Mouse (Mus musculus) hindbrain, embryonic 13.5 days (tissue): Measurements from ENCODE around the gene Fpr1. TPM values are rescaled to one million over a fixed set of nuclear protein-coding genes. Genes with fewer than 3 reads are reported as not detected.
A peak's percentile ranks its signal among the peaks of the same experiment; 100 is the strongest.
"Not testable (repeated sequence)": the region's sequence is repeated elsewhere in the genome, so short reads cannot be mapped to it uniquely, and the experiment has no call there.

Source experiments
- ATAC-seq: fragments of 200-750 bp; cut with Nextera tagmentation; 2 replicates; pipeline ENCODE4 v1.8.0; 2017; ENCODE audit warnings: moderate TSS enrichment; ENCODE audit not compliant: low FRiP score
- H3K27ac ChIP-seq: fragments of 300-500 bp; sonication (generic); 2 replicates; pipeline ENCODE4 v1.5.1; 2015; ENCODE audit warnings: inconsistent platforms, mild to moderate bottlenecking, moderate library complexity
- H3K27me3 ChIP-seq: fragments of 300-500 bp; sonication (generic); 2 replicates; pipeline ENCODE4 v1.6.1; 2015; ENCODE audit warnings: mild to moderate bottlenecking, inconsistent platforms
- H3K36me3 ChIP-seq: fragments of 300-500 bp; sonication (generic); 2 replicates; pipeline ENCODE4 v1.6.1; 2015; ENCODE audit warnings: mild to moderate bottlenecking, inconsistent platforms
- H3K4me1 ChIP-seq: fragments of 300-500 bp; sonication (generic); replicated peaks from 2 replicates; pipeline ENCODE4 v1.6.1; 2015; ENCODE audit warnings: inconsistent platforms
- H3K4me2 ChIP-seq: fragments of 300-500 bp; sonication (generic); 2 replicates; pipeline ENCODE4 v1.6.1; 2015; ENCODE audit warnings: inconsistent platforms, mild to moderate bottlenecking, moderate library complexity
- H3K4me3 ChIP-seq: fragments of 300-500 bp; sonication (generic); 2 replicates; pipeline ENCODE4 v1.5.1; 2015; ENCODE audit warnings: mild to moderate bottlenecking, inconsistent platforms
- H3K9ac ChIP-seq: fragments of 300-500 bp; sonication (generic); 2 replicates; pipeline ENCODE4 v1.6.1; 2015; ENCODE audit warnings: mild to moderate bottlenecking, inconsistent platforms
- H3K9me3 ChIP-seq: fragments of 300-500 bp; sonication (generic); 2 replicates; pipeline ENCODE4 v1.6.1; 2016; ENCODE audit warnings: inconsistent platforms
- WGBS: fragments of 180-500 bp; shearing (Covaris S2); methylation state at CpG from one replicate; pipeline ENCODE4 v1.1.7; 2015; 5-methylcytosine and 5-hydroxymethylcytosine counted together
- polyA plus RNA-seq: library from polyadenylated mRNA; unstranded; fragments of >200 nt; fragmentation: Nextera tagmentation; extraction: Ambion mirVana; gene quantifications from 2 replicates; pipeline ENCODE4 v1.2.1, GENCODE M21; 2015

The Fpr1 gene
- polyA plus RNA-seq: not detected in 2 replicates

DNA sequence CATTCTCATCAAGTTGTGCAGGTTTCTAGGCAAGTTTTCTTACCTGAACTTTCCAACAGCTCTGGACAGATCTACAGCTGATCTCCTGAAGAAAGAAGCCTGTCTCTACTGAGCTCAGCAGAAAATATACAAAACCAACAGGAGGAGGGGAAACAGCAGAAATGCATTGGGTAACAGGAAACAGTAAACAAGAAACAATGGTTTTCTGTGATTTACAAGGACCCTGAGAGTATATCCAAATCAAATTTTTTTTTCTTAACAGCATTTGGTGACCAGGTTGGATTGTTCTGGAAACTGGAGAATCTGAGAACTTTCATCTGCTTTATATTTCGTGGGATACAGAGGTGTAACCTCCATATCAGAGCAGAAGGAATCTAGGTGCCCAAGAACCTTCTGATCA lies at the start of gene Fpr1:
TSS of gene Fpr1 (minus strand) at position 101 of the 400 bp plus-strand sequence.
- Histone ChIP-seq H3K27ac (no peak within 1 kb of the TSS), H3K4me3 (no peak within 1 kb of the TSS), H3K4me1 (no peaks in the 10 kb centered on the region), H3K4me2 (no peak within 1 kb of the TSS), H3K27me3 (no peaks in the 10 kb centered on the region), H3K9me3 (no peaks in the 10 kb centered on the region), H3K9ac (no peak within 1 kb of the TSS), H3K36me3 (no peaks in the 10 kb centered on the region)
- ATAC-seq: no peak
- 58% methylated on average over 1 of the region's 1 CpGs for WGBS

DNA sequence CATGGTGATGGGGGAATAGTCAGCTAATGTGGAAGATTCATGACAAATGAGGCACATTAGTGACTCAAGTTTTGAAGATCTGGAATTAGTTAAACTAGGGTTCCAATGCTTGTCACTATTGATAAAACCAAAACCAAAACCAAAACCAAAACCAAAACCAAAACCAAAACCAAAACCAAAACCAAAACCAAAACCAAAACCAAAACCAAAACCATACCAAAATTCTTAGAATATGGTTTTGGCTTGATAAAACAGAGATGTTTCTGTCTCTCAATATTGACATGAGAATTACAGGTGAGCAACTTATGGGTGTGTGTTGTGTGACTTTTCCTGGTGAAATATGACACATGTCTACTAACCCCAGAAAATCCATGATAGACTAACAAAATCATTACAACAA lies 34.0 kb upstream of the Fpr1 start:
- H3K4me3 ChIP-seq: no peak overlapping the region
- H3K9me3 ChIP-seq: no peaks in the 10 kb centered on the region
- no peaks in the 10 kb centered on the region for H3K36me3 ChIP-seq
- H3K4me1 ChIP-seq: no peaks in the 10 kb centered on the region
- ATAC-seq: no peak
- H3K27me3 ChIP-seq: no peaks in the 10 kb centered on the region
- H3K4me2 ChIP-seq: no peak overlapping the region
- no peak overlapping the region for H3K9ac ChIP-seq
- H3K27ac ChIP-seq: no peak overlapping the region

DNA sequence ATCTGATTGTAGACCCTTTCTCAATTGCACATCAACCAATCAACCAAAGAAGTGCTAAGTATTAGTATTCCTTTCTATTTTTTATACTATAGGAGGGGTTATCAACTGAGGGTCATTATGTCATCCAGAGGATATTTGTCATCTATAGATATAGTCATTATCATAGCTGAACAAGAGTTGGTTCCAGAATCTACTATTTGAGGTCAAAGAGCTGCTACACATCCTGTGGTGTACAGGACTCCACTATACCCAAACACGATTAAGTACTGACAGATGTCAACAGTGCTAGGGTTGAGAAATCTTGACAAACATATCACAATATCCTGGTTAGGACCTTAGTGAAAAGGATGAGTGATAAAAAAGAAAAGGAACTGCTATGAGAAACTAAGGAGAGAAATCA lies 33.6 kb upstream of the Fpr1 start:
- Histone ChIP-seq H3K4me1 (no peaks in the 10 kb centered on the region), H3K27me3 (no peaks in the 10 kb centered on the region), H3K36me3 (no peaks in the 10 kb centered on the region), H3K4me2 (no peak overlapping the region), H3K9ac (no peak overlapping the region), H3K9me3 (no peaks in the 10 kb centered on the region), H3K27ac (no peak overlapping the region), H3K4me3 (no peak overlapping the region)
- no peak for ATAC-seq
- WGBS: 90% methylated on average over 1 of the region's 1 CpGs

DNA sequence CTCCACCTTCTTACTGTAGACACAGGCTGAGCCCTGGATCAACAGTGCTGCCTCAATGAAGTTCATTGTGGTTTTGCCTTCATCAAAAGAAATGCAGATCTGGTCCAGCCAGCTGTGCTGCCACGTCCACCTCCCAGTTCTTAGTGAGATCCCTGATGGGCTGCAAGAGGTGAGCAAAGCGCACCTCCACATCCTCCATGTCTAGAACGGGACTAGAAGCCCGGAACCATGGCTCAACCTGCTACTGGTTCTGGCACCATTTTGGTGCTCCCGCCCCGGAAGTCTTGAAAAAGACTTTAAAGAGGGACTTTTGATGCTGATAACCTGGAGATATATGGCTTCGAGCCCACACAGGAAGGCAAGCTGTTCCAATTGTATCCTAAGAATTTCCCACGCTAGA lies 28.9 kb upstream of the Fpr1 start:
- not testable (repeated sequence) for H3K27me3 ChIP-seq, H3K27ac ChIP-seq, H3K9ac ChIP-seq, H3K4me2 ChIP-seq, H3K36me3 ChIP-seq, H3K4me1 ChIP-seq, H3K4me3 ChIP-seq, H3K9me3 ChIP-seq, ATAC-seq
- 90% methylated on average over 8 of the region's 8 CpGs for WGBS

DNA sequence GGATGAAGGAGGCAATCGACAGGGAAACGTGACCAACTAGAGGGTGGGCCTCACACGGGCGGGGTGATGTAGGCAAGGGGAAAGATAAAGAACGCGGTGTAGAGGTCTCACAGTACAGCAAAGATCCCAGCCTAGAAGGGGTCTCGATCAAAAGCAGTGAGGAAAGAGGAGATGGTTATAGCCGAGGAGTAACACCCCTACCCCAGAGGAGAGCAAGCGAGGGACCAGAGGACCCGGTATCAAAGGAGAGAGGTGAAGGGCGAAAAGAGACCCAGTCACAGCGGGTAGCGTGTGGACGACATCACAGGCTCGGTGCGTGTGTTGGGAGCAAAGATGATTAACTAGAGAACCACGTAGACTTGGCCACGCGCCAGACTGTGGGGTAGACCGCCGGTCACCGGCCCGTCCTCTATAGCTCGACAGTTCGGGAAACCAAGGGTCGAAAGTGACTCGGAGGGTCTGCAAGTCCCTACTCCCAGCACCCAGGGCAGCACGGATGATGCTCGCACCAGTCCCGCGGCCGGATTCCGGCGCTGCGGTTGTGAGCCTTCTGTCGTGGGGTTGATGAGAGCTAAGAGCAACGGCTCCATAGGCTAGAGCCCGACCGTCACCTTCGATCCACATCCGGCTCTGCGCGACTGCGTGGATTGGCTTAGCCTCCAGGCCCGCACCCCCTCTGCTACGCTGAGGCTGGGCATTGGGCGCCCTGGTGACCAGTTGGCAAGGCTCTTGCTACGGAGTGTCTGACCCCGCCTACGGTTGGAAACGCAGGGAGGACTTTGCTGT lies 26.1 kb upstream of the Fpr1 start:
- peak; percentile 100 for ATAC-seq
- 25% methylated on average over 51 of the region's 51 CpGs for WGBS
- H3K27ac ChIP-seq: peak overlapping the region; percentile 78

DNA sequence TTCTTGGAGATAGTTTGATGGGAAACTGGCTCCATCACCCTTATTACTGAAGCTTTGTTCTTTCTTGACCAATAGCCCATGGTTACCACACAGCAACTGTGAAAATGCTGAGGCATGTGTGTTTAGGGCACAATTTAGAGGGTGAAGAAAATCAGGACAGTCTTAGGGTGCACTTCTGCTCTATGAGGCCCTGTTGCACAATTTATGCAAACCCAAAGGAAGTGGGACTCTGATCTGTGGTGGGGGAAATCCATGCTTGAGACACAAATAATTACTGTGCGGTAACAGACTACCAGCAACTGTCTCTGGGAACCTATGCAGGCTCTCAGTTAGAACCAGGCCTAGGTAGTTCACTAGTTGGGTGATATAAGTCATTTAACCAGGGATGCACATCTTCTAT lies 17.0 kb upstream of the Fpr1 start:
- no peak for ATAC-seq
- no peak overlapping the region for H3K27ac ChIP-seq
- WGBS: 97% methylated on average over 1 of the region's 1 CpGs

More for the DNA sequence above, 26.1 kb upstream of the Fpr1 start:
- H3K4me2 ChIP-seq: peak overlapping the region; percentile 58
- peak overlapping the region; percentile 77 for H3K9ac ChIP-seq
- no peaks in the 10 kb centered on the region for H3K9me3 ChIP-seq
- peak overlapping the region; percentile 50 for H3K4me3 ChIP-seq
- H3K27me3 ChIP-seq: 0 out of 2 replicates have a peak, but pooled peaks cover 3% of the 10 kb centered on the region
- H3K36me3 ChIP-seq: no peaks in the 10 kb centered on the region
- H3K4me1 ChIP-seq: no peaks in the 10 kb centered on the region

DNA sequence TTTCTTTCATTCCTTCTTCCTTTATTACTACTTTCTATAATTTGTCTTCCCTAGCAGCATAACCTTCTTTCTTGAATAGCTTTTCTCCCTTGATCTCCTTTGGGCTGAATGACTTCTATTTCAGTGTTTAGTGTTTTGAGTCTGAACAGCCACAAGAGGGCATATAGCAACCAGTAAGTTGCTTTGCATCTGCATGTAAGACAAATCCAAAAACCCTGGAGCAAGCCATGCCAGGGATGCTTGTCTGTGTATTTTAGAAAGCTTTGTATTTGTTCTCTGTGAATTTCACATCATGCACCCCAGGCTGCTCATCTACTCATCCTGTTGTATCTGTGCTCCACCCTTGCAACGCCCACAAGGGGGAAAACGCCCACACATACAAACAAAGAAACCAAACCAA lies 15.5 kb upstream of the Fpr1 start:
- ATAC-seq: no peak
- no peak overlapping the region for H3K27ac ChIP-seq
- no peaks in the 10 kb centered on the region for H3K4me1 ChIP-seq
- H3K27me3 ChIP-seq: no peaks in the 10 kb centered on the region
- no peak overlapping the region for H3K4me3 ChIP-seq
- H3K36me3 ChIP-seq: no peaks in the 10 kb centered on the region
- WGBS: 80% methylated on average over 2 of the region's 2 CpGs
- H3K4me2 ChIP-seq: no peak overlapping the region
- H3K9ac ChIP-seq: no peak overlapping the region
- H3K9me3 ChIP-seq: no peaks in the 10 kb centered on the region

More for the DNA sequence above, 17.0 kb upstream of the Fpr1 start:
- no peaks in the 10 kb centered on the region for H3K9me3 ChIP-seq
- H3K9ac ChIP-seq: no peak overlapping the region
- H3K27me3 ChIP-seq: no peaks in the 10 kb centered on the region
- H3K4me3 ChIP-seq: no peak overlapping the region
- no peak overlapping the region for H3K4me2 ChIP-seq
- no peaks in the 10 kb centered on the region for H3K36me3 ChIP-seq
- no peaks in the 10 kb centered on the region for H3K4me1 ChIP-seq

DNA sequence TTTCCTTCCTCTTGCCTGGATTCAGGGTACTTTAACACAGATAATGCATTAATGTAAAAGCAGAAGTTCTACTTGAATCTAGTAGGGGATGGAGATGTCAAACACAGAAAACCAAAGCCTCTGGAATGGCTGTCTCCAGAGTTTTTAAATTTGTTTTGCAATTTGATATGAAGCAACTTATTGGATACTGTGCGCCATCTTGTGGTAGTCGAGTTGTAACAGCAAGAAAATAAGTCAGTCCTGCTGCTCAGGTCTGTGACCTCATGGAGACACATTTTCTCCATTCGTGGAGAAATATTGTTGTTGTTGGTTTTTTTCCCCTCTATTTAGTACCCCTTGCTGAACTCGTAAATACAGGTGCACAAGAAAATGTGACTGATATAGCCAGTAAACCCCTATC lies 12.3 kb upstream of the Fpr1 start:
- Histone ChIP-seq H3K9me3 (no peaks in the 10 kb centered on the region), H3K4me1 (no peaks in the 10 kb centered on the region), H3K36me3 (no peaks in the 10 kb centered on the region), H3K27ac (no peak overlapping the region), H3K27me3 (no peaks in the 10 kb centered on the region), H3K4me3 (no peak overlapping the region), H3K9ac (no peak overlapping the region), H3K4me2 (no peak overlapping the region)
- no peak for ATAC-seq
- 4% methylated on average over 4 of the region's 4 CpGs for WGBS

DNA sequence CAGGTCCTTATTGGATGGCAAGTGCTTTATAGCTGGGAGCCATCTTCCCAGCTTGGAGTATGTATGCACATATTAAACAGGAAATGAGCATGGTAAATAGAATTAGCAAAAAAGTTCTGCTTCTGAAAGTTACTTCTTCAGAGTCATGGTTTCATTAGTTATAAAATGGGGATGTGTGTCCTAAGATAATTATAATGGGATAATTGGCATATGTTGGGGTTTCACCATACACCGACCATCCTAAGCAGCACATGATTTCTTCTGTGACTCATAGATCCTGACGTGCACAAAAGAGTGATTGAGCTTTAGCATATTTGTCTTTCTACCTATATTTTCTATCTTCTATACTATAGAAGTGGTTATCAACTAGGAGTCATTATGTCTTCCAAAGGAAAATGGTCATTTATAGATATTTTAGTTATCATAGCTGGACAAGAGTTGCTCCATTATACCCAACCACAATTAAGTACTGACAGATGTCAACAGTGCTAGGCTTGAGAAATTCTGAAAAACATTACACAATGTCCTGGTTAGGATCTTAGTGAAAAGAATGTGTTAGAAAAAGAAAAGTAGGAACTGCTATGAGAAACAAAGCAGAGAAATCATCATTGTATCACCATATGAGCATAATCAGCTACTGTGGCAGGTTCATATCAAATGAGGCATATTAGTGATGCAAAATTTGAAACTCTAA lies 6.1 kb upstream of the Fpr1 start:
- no peaks in the 10 kb centered on the region for H3K27me3 ChIP-seq
- H3K4me1 ChIP-seq: no peaks in the 10 kb centered on the region
- ATAC-seq: no peak
- H3K27ac ChIP-seq: no peak overlapping the region
- no peak overlapping the region for H3K4me3 ChIP-seq
- H3K36me3 ChIP-seq: no peaks in the 10 kb centered on the region
- 84% methylated on average over 2 of the region's 2 CpGs for WGBS
- H3K9ac ChIP-seq: no peak overlapping the region
- H3K9me3 ChIP-seq: no peaks in the 10 kb centered on the region
- H3K4me2 ChIP-seq: no peak overlapping the region

DNA sequence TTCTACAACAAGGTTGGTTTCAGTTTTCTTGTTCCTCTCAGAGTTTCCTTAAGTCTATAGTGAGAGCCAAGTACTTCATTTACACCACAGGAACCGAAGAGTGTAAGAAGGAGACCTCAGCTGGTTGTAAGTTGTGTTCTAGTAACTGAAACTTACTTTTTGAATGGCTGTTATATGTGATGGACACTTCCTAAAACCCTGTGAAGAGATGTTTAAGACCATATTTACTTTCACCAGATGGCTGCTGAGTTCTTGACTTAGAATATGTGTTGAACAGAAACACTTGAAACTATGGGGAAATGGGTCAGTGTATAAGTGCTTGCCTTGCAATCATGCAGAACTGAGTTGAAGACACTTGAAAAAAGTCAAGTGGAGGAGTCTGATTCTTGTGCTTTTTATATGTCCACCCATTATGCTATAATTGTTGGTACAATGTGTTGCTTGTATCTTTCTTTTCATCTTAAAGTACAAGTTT lies 4.1 kb upstream of the Fpr1 start, which contains the start of the genes Fpr2 and Fpr3:
TSS of gene Fpr2 (plus strand) at position 51 of the 475 bp plus-strand sequence.
TSS of gene Fpr3 (plus strand) at position 79 of the 475 bp plus-strand sequence.
- H3K27ac ChIP-seq: no peak within 1 kb of the TSS
- no peak within 1 kb of the TSS for H3K9ac ChIP-seq
- no peak for ATAC-seq
- H3K4me2 ChIP-seq: no peak within 1 kb of the TSS
- H3K27me3 ChIP-seq: no peaks in the 10 kb centered on the region
- H3K4me3 ChIP-seq: no peak within 1 kb of the TSS
- no peaks in the 10 kb centered on the region for H3K4me1 ChIP-seq
- no peaks in the 10 kb centered on the region for H3K9me3 ChIP-seq
- WGBS: 59% methylated on average over 1 of the region's 1 CpGs
- H3K36me3 ChIP-seq: no peaks in the 10 kb centered on the region

DNA sequence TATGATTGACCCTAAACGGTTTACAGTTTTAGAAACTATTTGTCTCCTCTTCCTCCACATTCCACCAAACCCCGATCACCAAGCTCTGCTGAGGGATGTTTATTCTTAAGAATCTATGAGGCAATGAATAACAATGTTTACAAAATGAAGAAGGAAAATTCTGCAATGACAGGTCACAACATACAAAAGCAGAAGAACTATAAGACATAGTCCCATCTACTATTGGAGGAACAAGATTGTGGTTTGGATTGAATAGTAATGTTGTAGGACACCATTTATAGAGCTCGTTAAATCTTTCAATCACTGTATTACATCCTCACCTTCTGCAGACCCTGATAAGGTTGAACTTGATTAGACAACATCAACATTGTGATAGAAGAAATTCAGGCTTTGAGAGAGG lies 1.1 kb downstream of the Fpr1 start:
- no peaks in the 10 kb centered on the region for H3K9me3 ChIP-seq
- H3K4me3 ChIP-seq: no peak overlapping the region
- H3K9ac ChIP-seq: no peak overlapping the region
- no peaks in the 10 kb centered on the region for H3K27me3 ChIP-seq
- ATAC-seq: no peak
- no peaks in the 10 kb centered on the region for H3K4me1 ChIP-seq
- 93% methylated on average over 3 of the region's 3 CpGs for WGBS
- no peak overlapping the region for H3K27ac ChIP-seq
- H3K4me2 ChIP-seq: no peak overlapping the region
- no peaks in the 10 kb centered on the region for H3K36me3 ChIP-seq

DNA sequence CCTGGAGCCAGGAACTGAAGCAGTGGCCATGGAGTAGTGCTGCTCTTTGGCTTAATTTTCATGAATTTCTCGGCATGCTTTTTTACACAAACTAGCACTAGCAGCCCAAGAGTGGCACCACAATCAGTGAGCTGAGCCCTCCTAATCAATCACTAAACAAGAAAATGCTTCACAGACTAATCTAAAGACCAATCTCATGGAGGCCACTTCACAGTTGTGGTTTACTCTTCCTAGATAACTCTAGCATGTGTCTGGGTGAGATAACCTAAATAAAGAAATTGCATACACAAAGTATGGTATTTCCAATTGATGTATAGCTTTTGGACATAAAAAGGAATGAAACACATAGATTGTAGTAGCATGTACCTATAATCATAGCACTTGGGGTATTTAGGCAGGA lies 4.4 kb downstream of the Fpr1 start:
- no peaks in the 10 kb centered on the region for H3K27me3 ChIP-seq
- H3K9ac ChIP-seq: no peak overlapping the region
- no peaks in the 10 kb centered on the region for H3K4me1 ChIP-seq
- no peak overlapping the region for H3K4me3 ChIP-seq
- 84% methylated on average over 1 of the region's 1 CpGs for WGBS
- no peaks in the 10 kb centered on the region for H3K9me3 ChIP-seq
- ATAC-seq: no peak
- no peaks in the 10 kb centered on the region for H3K36me3 ChIP-seq
- no peak overlapping the region for H3K4me2 ChIP-seq
- H3K27ac ChIP-seq: no peak overlapping the region
